Mouse (Mus musculus): ENCODE measurements at regions not wholly inside any gene's neighbourhood (a gene's known extent, or its start where the extent isn't known, plus 50 kb on each side); places are given as distances from the start of the nearest gene placed in this dataset.

- H3K27me3 ChIP-seq (ENCODE audit: insufficient read depth, low read length), result no peaks in the 10 kb centered on the region
- H3K9me3 ChIP-seq (ENCODE audit: low read length), result peaks cover 16% of the 10 kb centered on the region
- TF ChIP-seq POU5F1 (IDR thresholded peaks at IDR 0.05; ENCODE audit: borderline replicate concordance, low read length), result no peak
- no peak for TF ChIP-seq CTCF (conservative IDR thresholded peaks at IDR 0.05; ENCODE audit: low read length)
- no peak for TF ChIP-seq NANOG (IDR thresholded peaks at IDR 0.05; ENCODE audit: borderline replicate concordance, low read length)
- no peaks in the 10 kb centered on the region for H3K36me3 ChIP-seq (ENCODE audit: insufficient read depth, low read length)
- no peaks in the 10 kb centered on the region for H3K4me1 ChIP-seq (replicated peaks; ENCODE audit: low read depth, low read length)
- no peak overlapping the region for H3K4me3 ChIP-seq (replicated peaks; ENCODE audit: low read length)
Observed at GRCm38 (mm10) chr14:80083724-80084123, 99.8 kb downstream of the Olfm4 start.

DNA sequence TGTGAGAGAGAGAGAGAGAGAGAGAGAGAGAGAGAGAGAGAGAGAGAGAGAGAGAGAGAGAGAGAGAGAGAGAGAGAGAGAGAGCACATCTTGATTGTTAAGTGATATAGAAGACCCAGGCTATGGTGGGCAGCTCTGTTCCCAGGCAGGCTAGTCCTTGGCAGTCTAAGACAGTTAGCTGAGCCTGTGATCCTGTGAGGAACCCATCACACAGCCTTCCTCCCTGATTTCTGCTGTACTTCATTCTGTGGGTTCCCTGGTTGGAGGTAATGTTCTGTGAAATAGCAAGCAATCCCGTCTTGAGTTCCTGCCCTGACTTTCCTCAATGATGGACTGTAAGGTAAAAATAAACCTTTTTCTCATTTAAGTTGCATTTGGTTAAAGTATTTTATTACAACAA lies 113.4 kb downstream of the Olfm4 start:
- no peak overlapping the region for H3K4me3 ChIP-seq (replicated peaks; ENCODE audit: low read length)
- TF ChIP-seq NANOG (IDR thresholded peaks at IDR 0.05; ENCODE audit: borderline replicate concordance, low read length) (no peak), CTCF (conservative IDR thresholded peaks at IDR 0.05; ENCODE audit: low read length) (no peak), POU5F1 (IDR thresholded peaks at IDR 0.05; ENCODE audit: borderline replicate concordance, low read length) (no peak)
- no peaks in the 10 kb centered on the region for H3K9me3 ChIP-seq (ENCODE audit: low read length)
- no peaks in the 10 kb centered on the region for H3K36me3 ChIP-seq (ENCODE audit: insufficient read depth, low read length)
- no peaks in the 10 kb centered on the region for H3K27me3 ChIP-seq (ENCODE audit: insufficient read depth, low read length)
- 0 out of 2 replicates have a peak, but pooled peaks cover 4% of the 10 kb centered on the region for H3K4me1 ChIP-seq (replicated peaks; ENCODE audit: low read depth, low read length)

- TF ChIP-seq NANOG (IDR thresholded peaks at IDR 0.05; ENCODE audit: borderline replicate concordance, low read length) (no peak), CTCF (conservative IDR thresholded peaks at IDR 0.05; ENCODE audit: low read length) (no peak), POU5F1 (IDR thresholded peaks at IDR 0.05; ENCODE audit: borderline replicate concordance, low read length) (no peak)
- no peaks in the 10 kb centered on the region for H3K27me3 ChIP-seq (ENCODE audit: insufficient read depth, low read length)
- H3K36me3 ChIP-seq (ENCODE audit: insufficient read depth, low read length), result no peaks in the 10 kb centered on the region
- no peaks in the 10 kb centered on the region; the same call in 1 of the 2 replicates for H3K9me3 ChIP-seq (ENCODE audit: low read length)
- H3K4me3 ChIP-seq (replicated peaks; ENCODE audit: low read length), result no peak overlapping the region
- H3K4me1 ChIP-seq (replicated peaks; ENCODE audit: low read depth, low read length), result no peaks in the 10 kb centered on the region
Observed at GRCm38 (mm10) chr14:80113115-80113687, 129.3 kb downstream of the Olfm4 start.

- no peak overlapping the region for H3K4me3 ChIP-seq (replicated peaks; ENCODE audit: low read length)
- H3K27me3 ChIP-seq (ENCODE audit: insufficient read depth, low read length), result no peaks in the 10 kb centered on the region
- no peaks in the 10 kb centered on the region; the same call in 1 of the 2 replicates for H3K9me3 ChIP-seq (ENCODE audit: low read length)
- no peaks in the 10 kb centered on the region for H3K36me3 ChIP-seq (ENCODE audit: insufficient read depth, low read length)
- TF ChIP-seq POU5F1 (IDR thresholded peaks at IDR 0.05; ENCODE audit: borderline replicate concordance, low read length) (no peak), NANOG (IDR thresholded peaks at IDR 0.05; ENCODE audit: borderline replicate concordance, low read length) (no peak), CTCF (conservative IDR thresholded peaks at IDR 0.05; ENCODE audit: low read length) (no peak)
- H3K4me1 ChIP-seq (replicated peaks; ENCODE audit: low read depth, low read length), result no peaks in the 10 kb centered on the region
Observed at GRCm38 (mm10) chr14:80114326-80114725, 130.4 kb downstream of the Olfm4 start.

GRCm38 (mm10) chr14:80125156-80125555 lies 141.3 kb downstream of the Olfm4 start:
- Histone ChIP-seq H3K27me3 (ENCODE audit: insufficient read depth, low read length) (no peaks in the 10 kb centered on the region), H3K4me3 (replicated peaks; ENCODE audit: low read length) (no peak overlapping the region), H3K9me3 (ENCODE audit: low read length) (no peaks in the 10 kb centered on the region), H3K4me1 (replicated peaks; ENCODE audit: low read depth, low read length) (no peaks in the 10 kb centered on the region), H3K36me3 (ENCODE audit: insufficient read depth, low read length) (no peaks in the 10 kb centered on the region)
- TF ChIP-seq NANOG (IDR thresholded peaks at IDR 0.05; ENCODE audit: borderline replicate concordance, low read length) (no peak), CTCF (conservative IDR thresholded peaks at IDR 0.05; ENCODE audit: low read length) (no peak), POU5F1 (IDR thresholded peaks at IDR 0.05; ENCODE audit: borderline replicate concordance, low read length) (no peak)

DNA sequence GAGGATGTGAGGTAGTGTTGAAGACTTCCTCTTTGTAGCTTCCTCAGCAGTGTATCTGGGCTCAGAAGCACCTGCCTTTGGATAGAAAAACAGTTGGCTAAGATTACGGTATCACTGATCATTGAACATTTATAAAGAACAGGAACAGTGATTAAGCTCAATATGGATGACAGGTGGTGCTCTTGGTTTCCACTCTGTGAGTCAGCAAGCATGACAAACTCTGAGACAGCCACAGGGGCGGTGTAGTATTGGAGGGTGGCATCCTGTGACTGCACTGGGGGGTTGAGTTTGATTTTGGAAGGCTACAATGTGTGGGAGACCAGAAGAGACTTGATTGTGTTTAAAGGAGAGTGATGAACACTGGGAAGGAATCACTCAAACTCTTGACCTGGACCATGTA lies 144.3 kb downstream of the Olfm4 start:
- no peaks in the 10 kb centered on the region for H3K4me1 ChIP-seq (replicated peaks; ENCODE audit: low read depth, low read length)
- H3K9me3 ChIP-seq (ENCODE audit: low read length), result no peaks in the 10 kb centered on the region
- H3K4me3 ChIP-seq (replicated peaks; ENCODE audit: low read length), result no peak overlapping the region
- TF ChIP-seq POU5F1 (IDR thresholded peaks at IDR 0.05; ENCODE audit: borderline replicate concordance, low read length) (no peak), NANOG (IDR thresholded peaks at IDR 0.05; ENCODE audit: borderline replicate concordance, low read length) (no peak), CTCF (conservative IDR thresholded peaks at IDR 0.05; ENCODE audit: low read length) (no peak)
- no peaks in the 10 kb centered on the region for H3K36me3 ChIP-seq (ENCODE audit: insufficient read depth, low read length)
- H3K27me3 ChIP-seq (ENCODE audit: insufficient read depth, low read length), result no peaks in the 10 kb centered on the region

DNA sequence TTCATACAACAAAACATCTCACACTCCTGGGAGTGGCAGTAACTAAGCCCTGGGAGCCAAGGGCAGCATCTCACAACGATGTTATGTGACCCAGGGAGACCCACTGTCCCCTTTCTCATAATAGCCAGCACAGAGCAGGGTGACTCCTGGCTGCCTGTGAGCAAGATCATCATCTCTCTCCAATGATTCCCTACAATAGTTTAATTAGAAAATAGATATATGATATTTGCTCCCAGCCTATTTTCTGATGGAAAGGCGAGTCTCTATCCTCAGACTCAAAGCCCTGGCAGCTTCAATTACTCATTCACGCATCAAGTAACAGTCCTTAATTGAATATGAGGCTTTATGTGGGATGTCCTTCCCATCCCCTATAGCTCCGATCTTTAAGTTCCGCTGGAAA lies 153.7 kb downstream of the Olfm4 start:
- no peaks in the 10 kb centered on the region for H3K9me3 ChIP-seq (ENCODE audit: low read length)

DNA sequence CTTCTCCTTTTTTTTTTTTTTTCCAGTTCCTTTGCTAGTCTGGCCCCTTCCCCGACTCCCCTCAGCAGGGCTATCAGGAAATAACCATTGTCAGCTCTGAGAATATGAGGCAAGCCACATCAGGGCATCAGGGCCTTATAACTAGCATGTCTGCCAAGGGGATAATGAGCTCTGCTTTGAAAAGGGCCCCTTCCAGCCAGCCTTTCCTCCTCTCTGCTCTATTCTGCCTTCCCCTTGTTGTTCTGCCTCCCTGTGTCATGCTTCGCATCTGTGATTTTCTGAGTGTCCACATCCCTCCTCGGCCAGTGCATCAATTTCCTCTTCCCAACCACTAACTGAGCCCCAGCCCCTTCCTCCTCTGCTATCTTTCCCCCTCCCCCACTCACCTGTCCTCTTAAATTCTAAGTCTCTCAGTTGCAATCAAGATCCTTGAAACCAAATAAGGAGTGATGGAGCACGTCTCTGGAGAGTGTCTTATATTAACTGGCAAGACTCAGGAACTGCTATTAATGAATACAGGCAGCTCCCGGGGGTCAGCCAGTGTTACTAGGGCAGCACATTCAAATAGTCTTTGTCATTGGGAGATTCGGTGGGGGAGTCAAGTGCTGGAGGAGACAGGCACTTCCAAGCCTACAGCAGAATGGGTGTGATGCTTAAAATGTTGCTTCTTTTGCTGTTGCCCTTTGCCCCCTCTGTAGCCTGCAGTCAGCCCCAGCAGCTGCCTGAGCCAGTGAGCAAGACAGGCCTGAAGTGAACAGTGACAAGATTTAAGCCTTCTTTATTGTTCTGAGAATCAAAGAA lies 155.3 kb downstream of the Olfm4 start:
- Histone ChIP-seq H3K4me3 (replicated peaks; ENCODE audit: low read length) (no peak overlapping the region), H3K36me3 (ENCODE audit: insufficient read depth, low read length) (no peaks in the 10 kb centered on the region), H3K27me3 (ENCODE audit: insufficient read depth, low read length) (no peaks in the 10 kb centered on the region), H3K4me1 (replicated peaks; ENCODE audit: low read depth, low read length) (no peaks in the 10 kb centered on the region), H3K9me3 (ENCODE audit: low read length) (no peaks in the 10 kb centered on the region)
- TF ChIP-seq CTCF (conservative IDR thresholded peaks at IDR 0.05; ENCODE audit: low read length) (no peak), NANOG (IDR thresholded peaks at IDR 0.05; ENCODE audit: borderline replicate concordance, low read length) (no peak), POU5F1 (IDR thresholded peaks at IDR 0.05; ENCODE audit: borderline replicate concordance, low read length) (no peak)

More for the DNA sequence above, 153.7 kb downstream of the Olfm4 start:
- no peak overlapping the region for H3K4me3 ChIP-seq (replicated peaks; ENCODE audit: low read length)
- H3K4me1 ChIP-seq (replicated peaks; ENCODE audit: low read depth, low read length), result no peaks in the 10 kb centered on the region
- no peaks in the 10 kb centered on the region for H3K27me3 ChIP-seq (ENCODE audit: insufficient read depth, low read length)
- no peaks in the 10 kb centered on the region for H3K36me3 ChIP-seq (ENCODE audit: insufficient read depth, low read length)
- no peak for TF ChIP-seq CTCF (conservative IDR thresholded peaks at IDR 0.05; ENCODE audit: low read length)
- TF ChIP-seq NANOG (IDR thresholded peaks at IDR 0.05; ENCODE audit: borderline replicate concordance, low read length), result no peak
- no peak for TF ChIP-seq POU5F1 (IDR thresholded peaks at IDR 0.05; ENCODE audit: borderline replicate concordance, low read length)
